Mouse (Mus musculus) testis, postnatal 14 days (tissue): ENCODE measurements around the gene Ccnd3.

ENCODE experiments used
- DNase-seq: peaks from one replicate; pipeline ENCODE4 v3.0.0; 2021; ENCODE audit warnings: low spot score

The Ccnd3 gene

DNA sequence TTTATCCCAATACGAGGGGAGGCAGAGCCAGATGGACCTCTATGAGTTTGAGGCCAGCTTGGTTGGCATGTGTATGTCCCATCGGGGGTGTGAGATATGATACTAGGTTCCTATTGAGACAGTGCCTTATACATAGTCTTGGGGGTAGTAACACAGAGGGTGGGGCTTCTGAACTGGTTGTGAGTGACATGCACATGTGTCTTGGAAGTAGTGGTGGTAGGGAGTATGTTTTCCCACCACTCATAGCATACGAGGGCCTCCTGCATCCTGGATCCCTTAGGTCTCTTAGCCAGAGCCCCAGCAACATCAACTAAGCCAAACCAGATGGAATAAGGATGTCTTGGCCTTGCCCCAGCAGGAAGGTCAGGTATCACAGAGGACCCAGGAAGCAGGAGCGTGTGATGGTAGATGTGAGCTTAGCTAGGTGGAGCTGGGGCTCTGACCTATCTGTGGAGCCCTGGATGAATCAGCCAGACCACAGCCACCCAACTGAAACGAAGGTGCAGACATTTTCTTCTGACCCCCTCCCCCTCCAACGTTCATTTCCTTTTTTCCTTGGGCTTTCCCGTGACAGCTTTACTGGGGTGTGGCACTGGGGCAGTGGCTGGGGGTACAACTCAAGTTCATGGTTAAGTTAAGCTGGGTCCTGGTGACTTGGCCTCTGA is 10.5 kb downstream of the Ccnd3 start:
- DNase-seq, result no peak

DNA sequence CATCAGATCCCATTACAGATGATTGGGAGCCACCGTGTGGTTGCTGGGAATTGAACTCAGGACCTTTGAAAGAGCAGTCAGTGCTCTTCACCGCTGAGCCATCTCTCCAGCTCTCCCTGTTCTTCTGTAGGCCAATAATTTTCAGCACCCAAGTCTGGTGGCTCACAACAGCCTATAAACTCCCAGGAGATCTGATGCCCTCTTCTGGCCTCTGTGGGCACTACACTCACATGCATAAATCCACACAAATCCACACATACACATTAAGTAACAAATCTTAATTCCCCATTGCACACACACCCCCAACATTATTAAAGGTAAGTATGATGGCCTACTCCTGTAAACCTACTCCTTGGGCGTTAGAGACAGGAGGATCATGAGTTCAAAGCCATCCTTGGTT is 11.4 kb downstream of the Ccnd3 start:
- DNase-seq, result no peak

DNA sequence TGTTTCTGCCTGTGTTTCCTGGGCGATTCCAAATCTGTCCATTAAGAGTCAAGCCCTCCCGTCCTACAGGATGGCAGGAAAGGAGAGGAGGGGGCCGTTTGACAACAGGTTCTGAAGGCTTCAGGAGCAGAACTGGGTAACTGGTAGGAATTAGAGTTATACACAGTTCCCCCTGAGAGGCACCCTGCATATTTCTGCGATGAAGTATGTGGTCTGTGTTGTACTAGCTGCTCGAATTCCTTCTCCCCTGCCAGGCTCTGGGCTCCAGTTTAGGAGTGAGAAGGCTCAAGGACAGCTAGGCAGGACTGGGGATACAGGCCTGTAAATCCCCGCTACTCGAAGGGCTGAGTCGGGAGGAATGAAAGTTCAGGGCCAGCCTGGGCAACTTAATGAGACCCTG is 13.4 kb downstream of the Ccnd3 start:
- peak; percentile 47 for DNase-seq

DNA sequence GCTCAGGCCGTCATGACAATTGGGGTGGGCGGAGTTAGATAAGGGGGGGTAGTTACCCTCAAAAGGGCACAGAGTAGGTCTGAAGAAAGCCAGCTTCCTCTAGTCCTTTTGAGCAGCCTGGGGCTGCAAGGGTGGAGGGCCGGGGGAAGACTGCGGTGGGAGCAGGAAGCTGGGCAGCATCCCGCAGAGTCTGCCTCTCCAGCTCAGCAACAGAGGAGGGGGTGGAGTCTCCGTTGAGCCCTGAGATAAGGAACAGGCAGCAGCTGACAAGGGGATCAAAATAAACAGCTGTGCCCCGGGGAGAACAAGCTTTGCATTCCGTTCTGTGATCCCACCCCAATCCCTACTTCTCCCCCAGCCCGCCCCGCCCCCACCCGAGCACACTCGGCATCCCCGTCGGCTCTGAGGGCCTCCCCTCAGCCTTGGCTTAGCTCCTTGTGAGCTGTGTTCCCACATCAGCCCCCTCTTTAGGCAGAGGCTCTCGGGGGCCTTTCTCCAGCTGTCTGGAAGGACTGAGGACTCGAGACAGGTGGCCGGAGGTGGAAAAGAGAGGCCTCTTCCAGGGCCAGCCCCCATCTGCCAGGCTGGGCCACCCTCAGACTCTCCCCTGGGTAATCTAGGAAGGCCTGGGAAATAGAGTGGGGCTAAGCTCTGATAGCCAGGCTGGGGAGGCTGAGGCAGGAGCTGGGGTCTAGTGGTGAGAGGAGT is 16.9 kb downstream of the Ccnd3 start:
- DNase-seq, result peak; percentile 69

DNA sequence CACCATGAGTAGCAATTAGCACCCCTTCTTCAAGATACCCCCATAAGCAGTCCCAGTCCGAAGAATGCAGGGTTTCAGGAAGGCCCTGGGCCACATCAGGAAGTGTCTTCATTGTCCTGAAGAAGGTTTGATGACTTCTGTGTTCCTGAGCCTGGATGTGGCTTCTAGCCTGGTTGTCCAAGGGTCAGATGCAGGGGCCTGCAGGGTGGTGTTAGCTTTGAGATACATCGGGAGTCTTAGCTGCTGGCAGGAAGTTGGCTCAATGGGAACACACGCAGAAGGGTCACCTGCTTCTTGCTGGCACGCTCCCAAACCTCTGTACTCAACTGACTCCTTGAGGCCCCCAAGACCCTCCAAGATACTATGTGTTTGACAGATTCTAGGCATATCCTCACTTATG is 17.7 kb downstream of the Ccnd3 start:
- no peak for DNase-seq

DNA sequence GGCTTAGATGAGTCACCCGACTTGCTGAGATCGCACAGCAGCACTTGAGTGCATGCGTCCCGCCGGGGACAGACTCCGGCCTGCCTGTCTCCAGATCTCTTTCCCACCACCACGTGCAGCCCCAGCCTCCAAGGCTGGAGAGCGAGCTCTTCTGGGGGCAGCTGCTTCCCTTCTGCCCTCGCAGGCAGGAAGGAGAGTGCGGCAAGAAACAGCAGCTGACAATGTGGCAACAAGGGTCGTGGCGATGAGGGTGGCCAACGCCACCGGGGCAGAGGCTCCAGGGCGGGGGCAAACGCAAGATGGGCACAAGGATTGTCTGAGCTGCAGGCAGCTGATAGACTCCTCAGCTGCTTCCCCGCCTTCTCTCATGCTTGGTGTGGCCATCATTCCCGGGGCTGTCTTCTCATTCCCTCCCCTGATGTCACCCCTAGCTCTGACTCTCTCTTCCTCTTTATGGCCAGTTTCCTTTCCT is 18.4 kb downstream of the Ccnd3 start:
- no peak for DNase-seq

DNA sequence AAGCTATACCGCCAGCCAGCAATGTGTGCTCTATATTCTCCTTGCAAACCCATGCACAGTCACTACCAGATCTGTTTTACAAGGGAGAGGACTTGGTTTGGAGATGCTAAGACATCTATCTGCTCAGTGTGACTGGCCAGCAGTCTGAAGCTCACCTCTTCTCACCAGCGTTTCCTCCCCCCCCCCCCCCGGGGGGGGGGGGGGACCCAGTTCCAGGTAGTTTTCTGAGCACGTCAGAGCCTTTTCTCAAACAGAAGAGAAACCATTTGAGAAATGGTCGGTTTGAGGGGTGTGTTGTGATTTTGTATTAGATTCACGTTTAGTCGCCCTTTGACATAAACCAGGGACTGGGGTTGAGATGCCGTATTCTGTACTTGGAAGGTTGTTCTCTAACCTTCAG is 19.2 kb downstream of the Ccnd3 start:
- DNase-seq, result no peak

DNA sequence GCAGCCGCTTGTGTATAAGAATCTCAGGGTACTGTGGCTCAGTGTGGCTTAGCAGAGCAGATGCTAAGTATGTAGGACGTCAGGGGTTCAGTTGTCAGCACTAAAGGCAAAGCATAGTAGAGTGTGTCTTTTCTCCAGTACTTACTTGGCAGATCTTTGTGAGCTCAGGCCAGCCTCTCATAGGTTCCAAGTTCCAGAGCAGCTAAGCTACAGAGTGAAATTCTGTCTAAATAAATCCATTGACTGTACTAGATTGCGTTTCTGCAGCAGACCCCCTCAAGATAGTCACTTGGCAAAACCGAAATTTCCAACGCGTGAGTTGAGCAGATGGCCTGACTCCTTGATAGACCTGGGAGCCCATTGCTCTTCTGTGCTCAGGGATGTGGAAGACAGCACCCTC is 20.1 kb downstream of the Ccnd3 start:
- DNase-seq, result no peak

DNA sequence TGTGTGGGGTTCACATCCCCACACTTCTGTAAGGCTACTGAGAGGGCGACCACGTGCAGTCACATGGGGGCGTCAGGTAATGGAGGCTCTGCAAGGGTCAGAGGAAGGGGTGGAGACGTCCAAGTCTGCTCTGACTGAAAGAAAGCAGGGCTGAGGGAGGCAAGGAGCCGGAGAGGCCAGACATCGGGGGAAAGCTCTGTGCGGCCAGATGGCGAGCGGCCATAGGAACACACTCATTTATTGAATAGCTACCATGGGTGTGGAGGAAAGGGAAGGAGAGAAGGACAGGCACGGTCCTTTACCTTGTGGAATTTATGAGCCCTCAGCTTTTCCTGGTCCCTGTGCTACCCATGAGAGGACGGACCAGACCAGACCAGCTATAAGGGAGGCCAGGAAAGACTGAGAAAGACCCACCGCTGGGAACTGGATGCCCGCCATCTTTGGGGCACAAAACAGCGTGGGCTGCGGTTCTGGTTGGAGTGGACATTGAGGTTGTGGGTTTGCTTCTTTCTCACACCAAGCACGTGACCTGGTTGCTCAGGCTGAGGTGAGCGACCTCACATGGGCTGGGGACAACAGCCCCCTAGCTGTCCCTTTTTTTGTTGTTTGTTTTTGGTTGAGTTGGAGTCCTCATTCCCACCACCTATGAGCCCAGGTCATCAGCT is 22.1 kb downstream of the Ccnd3 start:
- no peak for DNase-seq

DNA sequence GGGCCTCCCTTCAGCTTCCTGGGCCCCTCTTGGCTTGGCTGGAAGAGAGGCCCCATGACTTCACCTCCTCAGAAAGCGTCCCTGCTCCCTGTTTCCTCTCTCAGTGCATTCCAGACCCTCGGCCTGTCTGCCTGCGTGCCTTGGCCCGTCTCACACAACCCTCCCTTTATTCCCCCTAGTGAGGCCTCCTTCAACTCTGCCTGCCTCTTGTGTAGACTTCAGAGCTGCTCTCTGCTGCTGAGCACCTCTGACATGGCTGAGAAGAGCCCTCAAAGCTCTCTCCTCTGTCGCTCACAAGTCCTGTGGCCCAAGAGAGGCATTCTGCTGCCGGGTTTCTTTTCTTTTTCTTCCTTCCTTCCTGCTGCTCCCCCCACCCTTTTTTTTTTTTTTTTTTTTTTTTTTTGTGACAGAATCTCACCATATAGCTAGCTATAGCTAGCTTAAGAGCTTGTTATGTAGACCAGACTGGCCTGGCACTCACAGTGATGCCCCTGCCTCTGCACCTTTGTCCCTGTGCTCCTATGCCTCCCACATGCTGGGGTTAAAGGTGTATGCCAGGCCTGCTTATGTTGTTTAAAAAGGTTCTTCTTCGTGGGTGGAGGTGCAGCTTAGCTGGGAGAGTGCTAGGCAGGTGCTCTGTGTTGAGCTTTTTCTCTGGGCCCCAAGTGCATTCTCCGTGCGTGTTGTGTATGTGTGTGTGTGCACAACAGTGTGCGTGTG is 22.9 kb downstream of the Ccnd3 start:
- DNase-seq, result no peak

DNA sequence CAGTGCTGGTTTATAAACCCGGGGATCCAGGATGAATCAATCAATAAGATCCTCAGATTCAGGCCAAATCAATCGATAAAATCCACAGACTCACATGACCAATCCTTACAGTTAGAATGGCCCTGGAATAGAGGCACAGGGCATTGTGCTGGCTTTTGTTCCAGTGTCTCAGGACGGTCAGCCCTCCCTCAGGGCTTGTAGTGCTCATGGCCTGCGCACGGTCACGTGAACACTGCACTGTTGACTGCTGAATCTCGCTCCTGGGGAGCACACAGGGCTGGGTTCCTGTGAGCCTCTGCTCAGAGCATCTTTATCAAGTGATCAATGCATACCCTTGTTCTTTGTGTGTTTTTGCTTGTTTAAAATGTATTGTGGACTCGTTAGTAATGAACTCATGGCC is 24.1 kb downstream of the Ccnd3 start:
- DNase-seq, result no peak

DNA sequence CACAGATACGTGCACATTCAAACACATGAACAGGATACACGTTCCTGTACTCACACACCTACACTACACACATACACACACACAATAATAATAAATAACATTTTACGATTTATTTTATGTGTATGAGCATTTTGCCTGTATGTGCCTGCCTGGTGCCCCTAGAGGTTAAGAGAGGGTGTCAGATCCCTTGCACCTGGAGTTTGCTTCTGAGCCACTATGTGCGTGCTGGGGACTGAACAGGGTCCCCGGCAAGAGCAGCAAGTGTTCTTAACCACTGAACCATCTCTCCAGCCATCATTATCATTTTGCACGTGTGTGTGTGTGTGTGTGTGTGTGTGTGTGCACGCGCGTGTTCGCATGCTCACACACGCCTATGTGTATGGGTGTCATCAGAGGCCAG is 24.7 kb downstream of the Ccnd3 start:
- no peak for DNase-seq

DNA sequence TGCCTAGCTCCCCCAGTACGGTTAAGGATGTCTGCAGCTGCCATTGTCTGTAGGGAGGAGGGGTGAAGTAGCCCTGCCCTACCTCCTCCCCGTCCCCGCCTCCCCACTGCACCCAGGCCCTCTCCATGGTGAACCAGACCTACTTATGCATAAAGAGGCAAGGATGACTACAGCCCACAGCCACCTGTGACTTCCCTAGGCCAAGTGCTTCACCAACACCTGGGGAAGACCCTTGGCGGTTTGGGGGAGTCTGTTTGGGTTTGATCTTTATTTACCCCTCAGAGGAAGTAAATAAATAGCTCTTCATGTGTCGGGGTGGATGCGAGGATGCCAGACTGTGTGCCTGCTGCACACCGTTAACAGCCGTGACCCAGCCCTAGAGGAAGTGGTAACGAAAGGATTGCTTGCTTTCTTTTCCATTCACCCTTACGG is 26.6 kb downstream of the Ccnd3 start:
- DNase-seq, result no peak

DNA sequence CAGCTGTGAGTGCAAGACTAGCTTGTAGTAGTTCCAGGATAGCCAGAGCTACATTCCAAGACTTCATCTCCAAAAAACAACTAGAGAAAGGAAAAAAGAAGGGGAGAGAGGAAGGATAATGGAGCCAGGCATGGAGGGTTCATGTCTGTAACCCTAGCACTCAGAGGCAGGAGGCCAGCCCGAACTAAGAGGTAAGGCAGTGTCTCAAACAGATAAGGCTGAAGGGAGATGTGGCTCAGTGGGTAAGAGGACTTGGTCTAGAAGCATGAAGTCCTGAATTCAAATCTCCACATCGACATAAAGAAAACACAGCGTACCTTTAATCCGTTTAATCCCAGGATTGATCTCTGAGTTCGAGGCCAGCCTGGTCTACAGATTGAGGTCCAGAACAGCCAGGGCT is 27.5 kb downstream of the Ccnd3 start:
- DNase-seq, result no peak

DNA sequence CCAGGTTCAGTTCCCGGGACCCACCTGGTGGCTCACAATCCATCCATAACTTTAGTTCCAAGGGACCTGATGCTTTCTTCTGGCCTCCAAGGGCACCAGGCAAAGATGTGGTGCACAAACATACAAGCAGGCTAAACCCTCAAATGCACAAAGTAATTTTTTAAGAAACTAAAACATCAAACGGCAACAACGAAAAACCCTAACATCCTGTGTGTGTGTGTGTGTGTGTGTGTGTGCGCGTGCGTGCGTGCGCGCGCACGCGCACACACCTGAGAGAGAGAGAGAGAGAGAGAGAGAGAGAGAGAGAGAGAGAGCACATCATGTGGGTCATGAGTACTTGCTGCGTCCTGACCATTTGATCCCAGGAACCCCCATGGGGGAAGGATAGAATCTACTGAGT is 28.8 kb downstream of the Ccnd3 start:
- DNase-seq, result no peak

DNA sequence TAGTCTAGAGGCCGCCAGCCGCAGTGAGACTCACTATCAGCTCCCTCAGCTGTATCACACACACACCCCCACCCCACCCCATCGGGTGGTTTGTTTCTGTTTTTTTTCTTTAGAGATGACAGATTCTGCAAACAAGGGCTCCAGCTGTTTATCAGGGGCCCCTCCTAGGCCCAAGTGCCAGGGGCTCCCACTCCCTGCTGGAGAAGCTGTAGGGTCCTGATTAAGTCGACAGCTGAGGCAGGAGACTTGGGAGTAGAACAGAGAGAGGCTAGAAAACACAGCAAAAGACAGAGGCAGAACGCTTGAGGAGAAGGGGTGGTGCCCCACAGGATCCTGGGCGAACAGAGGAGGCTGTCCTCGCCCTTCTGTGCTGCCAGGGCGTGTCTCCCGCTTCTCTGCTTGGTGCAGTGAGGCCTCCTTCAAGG is 31.0 kb downstream of the Ccnd3 start:
- DNase-seq, result no peak

DNA sequence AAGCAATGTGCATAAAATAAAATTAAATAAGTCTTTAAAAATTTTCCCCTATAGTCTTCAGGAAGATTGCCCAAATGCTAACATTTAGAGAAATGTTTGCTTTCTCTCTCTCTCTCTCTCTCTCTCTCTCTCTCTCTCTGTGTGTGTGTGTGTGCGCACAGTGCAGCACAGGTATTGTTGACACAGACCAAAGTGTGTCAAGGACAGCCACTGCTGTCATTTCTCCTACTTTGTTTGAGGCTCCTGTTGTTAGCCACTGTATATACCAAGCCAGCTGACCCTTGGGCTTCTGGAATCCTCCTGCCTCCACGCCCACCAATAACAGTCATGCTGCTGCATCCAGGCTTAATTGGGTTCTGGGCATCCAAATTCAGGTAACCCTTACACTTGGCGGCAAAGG is 33.2 kb downstream of the Ccnd3 start:
- DNase-seq, result no peak

DNA sequence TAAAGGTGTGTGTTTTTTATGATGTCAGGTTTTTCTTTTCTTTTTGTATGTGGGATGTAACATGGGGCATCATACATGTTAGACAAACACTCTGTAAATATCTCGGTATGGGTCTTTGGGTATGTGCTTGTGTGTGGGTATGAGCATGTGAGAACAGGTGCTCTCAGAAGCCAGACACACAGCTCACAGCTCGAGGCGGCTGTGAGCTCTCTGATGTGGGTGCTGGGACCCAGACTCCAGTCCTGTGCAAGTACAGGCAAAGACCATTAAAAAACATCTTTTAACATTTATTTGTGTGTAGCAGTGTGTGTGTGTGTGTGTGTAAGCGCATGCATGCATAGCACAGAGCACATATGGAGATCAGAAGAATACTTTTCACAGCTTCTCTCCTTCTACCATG is 34.3 kb downstream of the Ccnd3 start:
- DNase-seq, result no peak

DNA sequence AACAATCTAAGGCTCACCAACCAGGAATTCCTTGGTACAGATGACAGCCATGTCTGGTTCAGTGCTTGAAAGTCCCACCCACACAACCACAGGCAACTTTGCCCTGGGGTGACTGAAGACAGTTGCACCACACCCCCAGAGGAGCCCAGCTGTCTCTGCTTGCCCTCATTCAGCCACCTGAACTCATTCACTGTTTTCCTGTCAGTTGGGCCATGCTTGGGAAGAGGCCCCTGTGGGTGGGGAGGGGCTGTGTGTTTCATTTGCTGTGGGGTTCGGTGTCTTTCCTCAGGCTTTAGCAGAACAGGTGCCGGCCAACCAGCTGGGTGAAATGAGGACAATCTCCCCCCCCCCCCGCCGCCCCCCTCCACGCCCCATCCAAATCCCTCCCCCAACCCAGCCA is 37.2 kb downstream of the Ccnd3 start:
- DNase-seq, result no peak

DNA sequence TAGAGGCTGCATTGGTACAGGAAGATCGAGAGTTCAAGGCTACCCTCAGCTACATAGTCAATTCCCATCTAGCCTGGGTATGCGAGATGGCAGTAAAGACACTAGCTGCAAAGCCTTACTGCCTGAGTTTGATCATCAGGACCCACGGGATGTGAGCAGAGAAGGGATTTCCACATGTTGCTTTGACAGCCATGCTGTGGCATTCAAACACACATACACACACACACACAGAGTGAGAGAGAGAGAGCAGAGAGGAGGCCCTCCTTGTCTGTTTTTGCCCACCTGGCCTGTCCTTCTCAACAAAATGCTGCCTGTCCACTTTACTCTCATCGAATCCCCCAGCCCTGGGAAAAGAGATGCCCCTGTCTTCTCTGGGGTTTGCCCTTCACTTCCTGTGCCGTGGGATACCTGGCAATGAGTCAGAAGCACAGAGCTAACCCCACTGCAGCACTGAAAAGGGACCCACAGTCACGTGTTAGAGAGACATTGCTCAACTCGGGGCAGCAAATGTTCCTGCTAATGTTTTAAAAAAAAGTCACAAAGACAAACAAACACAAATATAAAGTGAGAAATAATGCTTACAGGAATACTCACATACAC is 38.3 kb downstream of the Ccnd3 start:
- DNase-seq, result no peak

DNA sequence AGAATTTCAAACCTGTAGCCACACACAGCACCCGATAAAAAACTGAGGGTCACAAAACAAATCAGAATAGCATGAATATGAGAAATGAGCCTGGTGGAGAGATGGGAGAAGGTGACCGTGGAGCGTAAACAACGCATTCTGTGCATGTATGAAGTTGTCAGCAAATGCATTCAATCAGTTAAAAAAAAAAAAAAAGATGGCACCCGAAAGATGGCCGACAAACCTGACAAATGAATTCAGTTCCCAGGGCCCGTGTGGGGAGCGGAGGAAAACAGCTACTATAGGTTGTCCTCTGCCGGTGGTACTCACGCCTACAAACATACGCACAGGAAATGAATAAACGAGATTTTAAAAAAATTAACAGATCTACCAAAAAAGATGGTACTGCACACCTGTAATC is 40.3 kb downstream of the Ccnd3 start:
- DNase-seq, result no peak

DNA sequence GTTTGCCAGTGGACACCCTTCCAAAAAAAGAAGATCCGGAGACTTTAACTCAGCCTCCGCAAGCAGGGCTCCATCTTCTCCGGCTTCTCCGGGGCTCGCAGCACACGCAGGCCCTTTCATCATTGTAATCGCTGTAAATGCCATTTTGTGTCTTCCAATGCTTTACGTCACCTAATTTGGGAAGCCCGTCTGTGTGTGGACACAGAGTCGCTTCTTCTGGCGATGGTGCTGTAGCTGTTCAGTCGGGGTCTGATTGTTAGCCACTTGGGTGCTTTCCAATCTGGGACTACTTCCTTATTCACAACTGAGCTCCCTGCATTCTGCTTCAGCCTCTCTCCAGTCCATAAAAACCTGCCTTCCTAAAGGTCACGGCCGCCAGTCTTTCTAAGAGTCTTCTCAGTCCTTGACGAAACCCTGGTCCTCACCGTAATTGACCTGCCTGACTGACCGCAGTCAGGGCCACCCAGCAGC is 41.0 kb downstream of the Ccnd3 start:
- DNase-seq, result no peak
